Mouse (Mus musculus) T-helper 17 cell (primary cell): ENCODE measurements around the gene Bpifa3.

Experiments used
- in situ Hi-C, 2 experiments: fragments of 300-600 bp; cut with MboI, MseI; formaldehyde crosslinking; loops; 1 replicate in 1 of 2; 2 replicates in 1 of 2; pipeline ENCODE4 v1.15.1; 2025; ENCODE audit warnings: high pct_unique_total_duplicates in 2 of 2

Gene Bpifa3

DNA sequence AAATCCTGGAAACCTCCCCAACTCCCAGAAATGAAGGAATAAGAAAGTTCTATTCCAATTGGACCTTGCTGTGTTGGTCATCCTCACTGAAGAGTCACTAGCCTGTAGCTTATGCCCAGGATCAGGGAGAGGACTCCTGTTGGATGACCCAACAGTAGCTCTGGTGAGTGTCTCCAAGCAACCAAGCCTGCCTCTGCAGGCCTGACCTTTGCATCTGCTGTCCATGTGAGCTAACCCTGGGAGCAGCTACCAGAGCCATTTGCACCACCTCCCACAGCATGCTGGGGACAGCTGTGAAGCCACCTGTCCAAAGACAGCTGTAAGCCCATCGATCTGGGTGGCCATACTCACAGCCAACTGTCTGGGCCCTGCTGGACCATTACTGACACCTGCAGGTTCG, at the start of gene Bpifa3:
Bpifa3 (plus strand) TSS at position 217 of the 400 bp plus-strand sequence.
- in situ Hi-C loops, result loop anchor here in 1 of 2 experiments (10.0 kb wide), 1 partner anchor 1505 kb away; the partner anchor contains the start of genes Defb25 and Rem1

DNA sequence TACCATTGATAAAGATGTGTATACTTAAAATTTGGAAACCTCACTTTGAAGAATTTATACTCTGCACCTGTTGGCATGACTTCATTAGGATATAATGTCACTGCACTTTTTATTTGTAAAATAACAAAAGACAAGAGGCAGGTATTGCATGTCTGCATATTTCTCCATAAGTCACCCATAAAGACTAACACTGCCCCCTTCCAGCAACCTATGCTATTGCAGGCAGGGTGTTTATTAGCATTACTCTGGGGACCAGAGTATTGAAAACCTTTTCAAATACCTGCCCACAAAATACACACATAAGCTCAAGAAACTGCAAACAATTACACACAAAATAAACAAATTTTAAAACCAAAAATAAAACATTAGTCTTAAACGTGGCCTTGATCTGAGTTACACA, 32.4 kb upstream of the Bpifa3 start:
- in situ Hi-C loops, result no loop called here

- in situ Hi-C loops, result no loop called here
Observed at GRCm38 (mm10) chr2:154117381-154117780, 12.8 kb upstream of the Bpifa3 start.

DNA sequence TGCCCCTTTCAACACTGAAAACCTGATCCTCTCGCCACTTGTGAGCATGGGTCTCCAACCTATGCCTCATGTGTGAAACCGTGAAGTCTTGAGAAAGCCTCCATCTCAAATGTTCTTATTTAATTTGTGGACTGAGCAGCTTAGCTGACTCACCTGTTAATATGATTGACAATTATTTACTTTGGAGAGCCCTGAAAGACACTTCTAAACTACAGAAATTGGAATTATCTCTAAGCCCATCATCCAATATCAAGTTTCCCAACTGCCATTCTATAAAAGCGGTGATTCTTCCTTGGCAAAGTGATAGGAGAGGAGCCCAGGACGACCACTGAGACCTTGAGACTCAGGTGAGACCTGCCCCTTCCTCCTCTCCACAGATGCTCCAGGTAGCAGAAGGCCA, 12.4 kb downstream of the Bpifa3 start, which contains the start of gene Bpifa1:
Bpifa1 (plus strand) TSS at position 301 of the 400 bp plus-strand sequence.
- in situ Hi-C loops, result no loop called here

DNA sequence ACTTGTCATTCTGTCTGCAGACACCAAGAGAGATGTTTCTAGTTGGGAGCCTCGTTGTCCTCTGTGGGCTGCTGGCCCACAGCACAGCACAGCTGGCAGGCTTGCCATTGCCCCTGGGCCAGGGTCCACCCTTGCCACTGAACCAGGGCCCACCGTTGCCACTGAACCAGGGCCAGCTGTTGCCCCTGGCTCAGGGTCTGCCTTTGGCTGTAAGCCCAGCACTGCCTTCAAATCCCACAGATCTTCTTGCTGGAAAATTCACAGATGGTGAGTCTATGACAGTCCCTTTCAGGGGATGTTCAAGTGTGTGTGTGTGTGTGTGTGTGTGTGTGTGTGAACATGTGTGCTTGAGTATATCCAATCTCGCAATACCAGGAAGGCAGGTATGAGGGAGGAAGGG, 13.6 kb downstream of the Bpifa3 start:
- in situ Hi-C loops, result no loop called here

DNA sequence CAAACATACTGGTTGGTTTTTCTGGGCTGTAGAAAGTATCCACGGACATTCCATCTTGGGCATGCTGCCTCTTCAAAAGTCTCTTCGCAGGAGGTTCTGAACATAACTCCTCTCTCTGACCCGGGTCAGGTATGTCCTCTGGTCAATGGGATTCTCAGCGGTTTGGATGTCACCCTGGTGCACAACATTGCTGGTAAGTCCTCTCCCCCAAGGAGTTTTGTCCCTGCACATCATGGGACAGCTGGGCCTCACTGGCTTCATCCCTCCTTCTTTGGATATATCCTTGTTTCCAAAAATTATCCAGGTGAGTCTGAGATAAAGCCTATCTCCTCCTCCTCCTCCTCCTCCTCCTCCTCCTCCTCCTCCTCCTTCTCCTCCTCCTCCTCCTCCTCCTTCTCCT, 17.4 kb downstream of the Bpifa3 start:
- in situ Hi-C loops, result no loop called here

DNA sequence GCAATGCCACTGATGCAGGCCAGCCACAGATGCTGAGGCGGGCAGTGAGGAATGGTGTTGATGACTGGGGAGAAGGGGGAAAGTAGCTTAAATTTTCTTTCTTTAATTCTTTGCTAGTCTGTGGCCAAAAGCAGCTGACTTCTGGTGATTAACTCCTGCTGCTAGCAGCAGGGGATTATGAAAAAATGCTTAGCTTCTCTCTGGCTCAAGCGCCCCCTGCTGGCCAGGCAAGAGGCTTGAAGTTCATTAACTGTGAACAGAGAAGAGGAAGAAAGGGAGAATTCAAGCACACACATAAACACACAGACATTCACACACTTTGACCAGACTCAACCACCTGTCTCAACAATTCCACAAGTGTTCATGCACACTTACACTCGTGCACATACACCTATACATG, 28.3 kb downstream of the Bpifa3 start:
- in situ Hi-C loops, result no loop called here

DNA sequence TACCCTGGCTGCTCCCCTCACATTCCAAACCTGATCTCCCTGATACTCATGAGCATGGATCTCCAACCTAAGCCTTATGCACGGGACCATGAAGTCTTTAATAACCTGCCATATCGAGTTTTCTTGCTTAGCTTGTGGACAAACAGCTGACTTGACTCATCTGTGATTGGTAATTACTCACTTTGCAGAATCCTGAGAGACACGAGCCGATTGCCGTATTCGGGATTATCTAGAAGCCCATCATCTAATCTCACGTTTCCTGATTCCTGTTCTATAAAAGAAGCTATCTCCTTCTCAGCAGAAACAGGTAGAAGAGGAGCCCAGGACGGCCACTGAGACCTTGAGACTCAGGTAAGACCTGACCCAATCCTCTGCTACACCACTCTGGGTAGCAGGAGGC, 32.2 kb downstream of the Bpifa3 start, which contains the start of gene Bpifa5:
Bpifa5 (plus strand) TSS at position 301 of the 400 bp plus-strand sequence.
- in situ Hi-C loops, result no loop called here

- in situ Hi-C loops, result no loop called here
Observed at GRCm38 (mm10) chr2:154163306-154163705, 33.2 kb downstream of the Bpifa3 start.

- in situ Hi-C loops, result no loop called here
Observed at GRCm38 (mm10) chr2:154169172-154169571, 39.0 kb downstream of the Bpifa3 start.

- in situ Hi-C loops, result no loop called here
Observed at GRCm38 (mm10) chr2:154171621-154172020, 41.5 kb downstream of the Bpifa3 start.

DNA sequence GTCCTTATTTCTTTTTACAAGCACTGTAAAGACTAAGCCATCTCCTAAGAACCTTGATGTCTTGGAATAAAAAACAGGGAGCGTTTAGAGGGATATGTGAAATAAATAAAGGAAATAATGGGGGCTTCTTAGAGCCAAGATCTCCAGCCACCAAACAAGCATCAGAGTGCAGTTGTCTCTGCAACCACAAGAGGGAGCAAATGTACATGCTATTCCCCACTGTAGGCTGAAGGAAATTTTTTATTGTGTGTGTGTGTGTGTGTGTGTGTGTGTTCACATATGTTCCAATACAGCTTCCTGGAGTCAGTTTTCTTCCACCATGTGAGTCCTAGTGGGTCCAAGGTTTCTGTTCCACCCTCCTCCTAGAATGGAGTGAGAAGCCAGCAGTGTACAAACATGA, 43.2 kb downstream of the Bpifa3 start:
- in situ Hi-C loops, result no loop called here

DNA sequence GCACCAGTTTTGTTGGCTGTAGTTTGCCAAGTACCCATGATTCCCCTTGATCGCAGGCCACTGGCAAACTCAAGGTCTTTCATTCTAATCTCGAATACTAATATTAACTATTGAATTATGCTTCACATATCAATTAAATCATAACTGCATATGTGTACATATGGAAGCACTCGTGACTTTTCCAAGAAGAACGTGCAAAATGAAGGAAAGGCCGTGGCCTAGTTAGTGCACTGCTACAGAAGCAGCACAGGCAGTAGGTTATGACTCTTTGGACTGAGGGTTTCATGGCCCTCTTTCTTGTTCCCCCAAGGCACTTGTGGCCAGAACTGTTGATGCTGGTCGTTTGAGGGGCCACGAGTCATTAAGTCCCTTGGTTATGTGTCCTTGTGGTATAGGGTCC, 51.8 kb downstream of the Bpifa3 start:
- in situ Hi-C loops, result loop anchor here in 1 of 2 experiments (25.0 kb wide), 1 partner anchor 645 kb away; the partner anchor contains the start of gene Nol4l

- in situ Hi-C loops, result loop anchor here in 1 of 2 experiments (25.0 kb wide), 1 partner anchor 646 kb away; the partner anchor contains the start of gene Nol4l
Observed at GRCm38 (mm10) chr2:154183061-154183460, 52.9 kb downstream of the Bpifa3 start.

DNA sequence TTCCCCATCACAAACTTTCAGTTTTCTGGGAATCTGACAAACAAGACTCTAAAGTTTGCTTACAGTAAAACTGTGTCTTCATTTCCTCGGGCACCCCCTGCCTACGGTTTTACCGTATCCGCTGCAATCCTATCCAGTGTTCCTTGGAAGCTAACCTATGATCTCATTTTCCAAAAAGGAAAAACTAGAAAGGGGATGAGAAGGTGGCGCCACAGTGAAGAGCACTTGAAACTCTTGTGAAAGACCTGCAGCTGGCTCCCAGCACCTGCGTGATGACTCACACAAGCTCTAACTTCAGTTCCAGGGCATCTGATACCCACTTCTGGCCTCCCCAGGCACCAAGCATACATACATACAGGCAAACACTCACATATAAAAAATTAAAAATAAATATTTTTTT, 55.2 kb downstream of the Bpifa3 start:
- in situ Hi-C loops, result loop anchor here in 1 of 2 experiments (25.0 kb wide), 1 partner anchor 648 kb away; the partner anchor contains the start of gene Nol4l

DNA sequence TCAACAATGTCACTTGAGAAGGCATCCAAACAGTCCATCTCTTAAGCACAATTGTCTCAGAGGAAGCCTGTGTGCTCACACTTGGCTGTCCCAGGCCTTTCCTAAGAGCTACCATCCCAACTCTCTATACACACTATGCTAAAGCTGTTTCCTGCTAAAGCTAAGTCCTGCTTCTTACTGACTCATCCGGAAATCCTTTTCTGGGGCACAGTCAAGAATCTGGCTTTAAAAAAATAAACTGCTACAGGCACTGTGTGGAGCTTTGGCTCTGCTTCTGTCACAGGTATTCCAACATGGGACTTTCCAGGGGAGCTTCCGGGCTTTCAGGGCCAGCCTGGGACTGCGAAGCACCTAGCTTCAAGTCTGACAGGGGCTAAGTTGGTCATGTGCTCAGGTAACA, 55.6 kb downstream of the Bpifa3 start:
- in situ Hi-C loops, result loop anchor here in 1 of 2 experiments (25.0 kb wide), 1 partner anchor 648 kb away; the partner anchor contains the start of gene Nol4l

DNA sequence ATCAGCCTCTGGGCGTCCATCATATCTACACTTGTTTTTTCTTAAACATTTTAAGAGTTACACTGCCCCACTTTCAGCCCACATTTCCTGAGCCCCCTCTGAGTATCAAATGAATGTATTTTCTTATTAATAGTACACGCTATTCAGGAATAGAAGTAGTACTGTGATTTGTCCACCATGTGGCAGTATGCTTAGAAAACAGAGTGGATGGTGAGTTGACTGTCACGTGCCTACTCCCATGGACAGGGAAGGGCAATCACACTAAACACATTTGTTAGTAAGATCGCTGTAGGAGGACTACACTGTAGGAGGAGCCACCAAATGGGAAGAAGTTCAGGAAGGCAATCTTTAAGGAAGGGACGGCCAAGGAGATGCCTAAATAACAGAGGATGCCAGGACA, 57.3 kb downstream of the Bpifa3 start:
- in situ Hi-C loops, result loop anchor here in 1 of 2 experiments (25.0 kb wide), 1 partner anchor 650 kb away; the partner anchor contains the start of gene Nol4l
